Mouse (Mus musculus) left cerebral cortex, postnatal 4 days (tissue): Measurements from ENCODE around the gene Lrrc36. TPM values are rescaled to one million over a fixed set of nuclear protein-coding genes. Genes with fewer than 3 reads are reported as not detected.

Experiments
- DNase-seq: peaks from one replicate; pipeline ENCODE4 v3.0.0-alpha.2; 2022
- intact Hi-C: fragments of 180-260 bp; cut with DNase I; formaldehyde crosslinking; loops from one replicate; pipeline ENCODE4 v1.15.1; 2025
- total RNA-seq, 2 experiments: library from RNA; stranded (reverse); gene quantifications; 2 replicates each; pipeline ENCODE4 v1.2.3; 2021

Lrrc36 gene
- total RNA-seq, 2 experiments from 2014 or later = 0.40 to 0.64 TPM

GRCm38 (mm10) chr8:105481013-105481412 is 67.6 kb downstream of the Lrrc36 start:
- no peak for DNase-seq
- intact Hi-C loops = no loop called here

GRCm38 (mm10) chr8:105481453-105481852 is 68.1 kb downstream of the Lrrc36 start:
- DNase-seq = peak; percentile 64
- intact Hi-C loops = no loop called here

GRCm38 (mm10) chr8:105482123-105482522 is 68.8 kb downstream of the Lrrc36 start:
- intact Hi-C loops = no loop called here

GRCm38 (mm10) chr8:105483212-105484029 is 70.0 kb downstream of the Lrrc36 start:
- intact Hi-C loops = no loop called here
- DNase-seq = peak; percentile 68

More at GRCm38 (mm10) chr8:105482123-105482522, 68.8 kb downstream of the Lrrc36 start:
- no peak for DNase-seq

- DNase-seq = no peak
- intact Hi-C loops = no loop called here
Observed at GRCm38 (mm10) chr8:105484030-105484368, 70.6 kb downstream of the Lrrc36 start.

GRCm38 (mm10) chr8:105484392-105484791 is 71.0 kb downstream of the Lrrc36 start:
- DNase-seq = peak; percentile 80
- intact Hi-C loops = no loop called here

GRCm38 (mm10) chr8:105488082-105488481 is 74.7 kb downstream of the Lrrc36 start:
- DNase-seq = no peak
- intact Hi-C loops = no loop called here

GRCm38 (mm10) chr8:105489281-105489680 is 75.9 kb downstream of the Lrrc36 start:
- intact Hi-C loops = no loop called here
- DNase-seq = no peak

GRCm38 (mm10) chr8:105493495-105493894 is 80.1 kb downstream of the Lrrc36 start:
- intact Hi-C loops = no loop called here
- no peak for DNase-seq

- no peak for DNase-seq
- intact Hi-C loops = no loop called here
Observed at GRCm38 (mm10) chr8:105494566-105494965, 81.2 kb downstream of the Lrrc36 start.

GRCm38 (mm10) chr8:105495350-105496302 is 82.3 kb downstream of the Lrrc36 start:
- DNase-seq = no peak
- intact Hi-C loops = no loop called here

- intact Hi-C loops = no loop called here
- DNase-seq = peak; percentile 93
Observed at GRCm38 (mm10) chr8:105496439-105497180, 83.2 kb downstream of the Lrrc36 start, which contains the start of gene Zdhhc1. TSS of gene Zdhhc1 (minus strand) at chr8:105496902.

GRCm38 (mm10) chr8:105499787-105500186 is 86.4 kb downstream of the Lrrc36 start:
- intact Hi-C loops = no loop called here
- no peak for DNase-seq

- no peak for DNase-seq
- intact Hi-C loops = no loop called here
Observed at GRCm38 (mm10) chr8:105504617-105505016, 91.2 kb downstream of the Lrrc36 start.

GRCm38 (mm10) chr8:105506977-105507376 is 93.6 kb downstream of the Lrrc36 start:
- intact Hi-C loops = no loop called here
- DNase-seq = no peak

GRCm38 (mm10) chr8:105508758-105509157 is 95.4 kb downstream of the Lrrc36 start:
- DNase-seq = no peak
- intact Hi-C loops = no loop called here

- intact Hi-C loops = no loop called here
- no peak for DNase-seq
Observed at GRCm38 (mm10) chr8:105509997-105510735, 96.8 kb downstream of the Lrrc36 start.
